Mouse (Mus musculus): ENCODE data around the gene Gm10295. TPM values are rescaled to one million over a fixed set of nuclear protein-coding genes. Genes with fewer than 3 reads are reported as not detected.

Gene Gm10295
- total RNA-seq, 4 experiments from 2014 or later: not detected

GRCm38 (mm10) chr7:71348922-71349321, 2.4 kb downstream of the Gm10295 start:
- no peak for DNase-seq

GRCm38 (mm10) chr7:71324919-71325583, 26.2 kb downstream of the Gm10295 start:
- no peak for DNase-seq

- DNase-seq: no peak
Observed at GRCm38 (mm10) chr7:71313148-71313765, 38.0 kb downstream of the Gm10295 start.

- DNase-seq: no peak
Observed at GRCm38 (mm10) chr7:71312375-71312774, 38.9 kb downstream of the Gm10295 start.

- DNase-seq: peak; percentile 68
Observed at GRCm38 (mm10) chr7:71311411-71311810, 39.9 kb downstream of the Gm10295 start.

- DNase-seq: no peak
Observed at GRCm38 (mm10) chr7:71308051-71308450, 43.2 kb downstream of the Gm10295 start.

- no peak for DNase-seq
Observed at GRCm38 (mm10) chr7:71302714-71303113, 48.6 kb downstream of the Gm10295 start.
